Mouse (Mus musculus) C2C12 (cell line): ENCODE data around the gene Terf2. TPM values are rescaled to one million over a fixed set of nuclear protein-coding genes. Genes with fewer than 3 reads are reported as not detected.
A peak's percentile ranks its signal among the peaks of the same experiment; 100 is the strongest.

Source experiments
- H3K27me3 ChIP-seq: one replicate; pipeline ENCODE4 v1.6.1; 2011; ENCODE audit not compliant: control insufficient read depth, insufficient read depth, insufficient read length
- H3K36me3 ChIP-seq: one replicate; pipeline ENCODE4 v1.6.1; 2011; ENCODE audit not compliant: control insufficient read depth, insufficient read depth
- H3K4me3 ChIP-seq: one replicate; pipeline ENCODE4 v1.5.1; 2011; ENCODE audit warnings: mild to moderate bottlenecking, control low read depth; ENCODE audit not compliant: poor library complexity, insufficient read depth, severe bottlenecking
- H3K79me2 ChIP-seq: one replicate; pipeline ENCODE4 v1.6.1; 2011; ENCODE audit not compliant: control insufficient read depth, insufficient read depth
- H3K79me3 ChIP-seq: one replicate; pipeline ENCODE4 v1.6.1; 2011; ENCODE audit warnings: low read depth, control low read depth
- H3ac ChIP-seq: one replicate; pipeline ENCODE3; 2011; ENCODE audit warnings: low read depth; ENCODE audit not compliant: control insufficient read depth, insufficient read length
- CEBPB ChIP-seq: IDR thresholded peaks from one replicate; pipeline ENCODE4 v1.6.1; 2011; ENCODE audit warnings: low read depth, mild to moderate bottlenecking, control low read depth, moderate library complexity
- CTCF ChIP-seq: IDR thresholded peaks from one replicate; pipeline ENCODE4 v1.5.1; 2011; ENCODE audit not compliant: control insufficient read depth, insufficient read depth, insufficient read length
- FOSL1 ChIP-seq: IDR thresholded peaks from one replicate; pipeline ENCODE4 v1.8.0; 2011; ENCODE audit warnings: mild to moderate bottlenecking, low read length; ENCODE audit not compliant: poor library complexity, insufficient read depth, severe bottlenecking
- MAX ChIP-seq: IDR thresholded peaks from one replicate; pipeline ENCODE4 v1.6.1; 2011; ENCODE audit warnings: mild to moderate bottlenecking, control low read depth
- MYOD1 ChIP-seq: IDR thresholded peaks from one replicate; pipeline ENCODE4 v1.6.1; 2011; ENCODE audit warnings: low read depth; ENCODE audit not compliant: control insufficient read depth, insufficient read length
- MYOG ChIP-seq: IDR thresholded peaks from one replicate; pipeline ENCODE4 v1.6.1; 2011; ENCODE audit not compliant: control insufficient read depth, insufficient read length; ENCODE audit errors: extremely low read depth
- USF1 ChIP-seq: IDR thresholded peaks from one replicate; pipeline ENCODE4 v1.6.1; 2011; ENCODE audit warnings: low read depth, mild to moderate bottlenecking, control low read depth, moderate library complexity
- polyA plus RNA-seq: library from polyadenylated mRNA; unstranded; fragments of >200 nt; fragmentation: generic; extraction: Trizol; gene quantifications from one replicate; pipeline ENCODE4 v1.2.1, GENCODE M21; 2012; ENCODE audit warnings: missing spikeins

Gene Terf2
- polyA plus RNA-seq, 1 experiment: 15.8 TPM

DNA sequence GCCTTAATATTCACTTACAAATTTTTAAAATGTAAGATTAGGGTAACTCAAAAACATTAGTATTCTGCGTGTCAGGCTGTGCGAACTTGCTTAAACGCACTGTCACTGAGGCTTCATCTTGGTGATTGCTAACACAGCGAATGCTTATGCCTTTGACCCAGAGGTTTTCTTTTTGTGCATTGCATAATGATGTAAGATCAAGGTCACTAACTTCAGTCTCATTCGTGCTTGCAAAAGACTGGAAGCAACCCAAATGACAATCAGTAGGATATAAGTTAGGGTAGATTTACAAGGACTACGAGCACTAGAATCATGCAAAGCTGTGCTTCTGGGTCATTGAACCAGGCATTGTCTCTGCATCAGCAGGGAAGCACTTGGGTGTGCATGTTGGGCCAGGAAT lies 41.2 kb upstream of the Terf2 start:
- H3K4me3 ChIP-seq: no peak overlapping the region

DNA sequence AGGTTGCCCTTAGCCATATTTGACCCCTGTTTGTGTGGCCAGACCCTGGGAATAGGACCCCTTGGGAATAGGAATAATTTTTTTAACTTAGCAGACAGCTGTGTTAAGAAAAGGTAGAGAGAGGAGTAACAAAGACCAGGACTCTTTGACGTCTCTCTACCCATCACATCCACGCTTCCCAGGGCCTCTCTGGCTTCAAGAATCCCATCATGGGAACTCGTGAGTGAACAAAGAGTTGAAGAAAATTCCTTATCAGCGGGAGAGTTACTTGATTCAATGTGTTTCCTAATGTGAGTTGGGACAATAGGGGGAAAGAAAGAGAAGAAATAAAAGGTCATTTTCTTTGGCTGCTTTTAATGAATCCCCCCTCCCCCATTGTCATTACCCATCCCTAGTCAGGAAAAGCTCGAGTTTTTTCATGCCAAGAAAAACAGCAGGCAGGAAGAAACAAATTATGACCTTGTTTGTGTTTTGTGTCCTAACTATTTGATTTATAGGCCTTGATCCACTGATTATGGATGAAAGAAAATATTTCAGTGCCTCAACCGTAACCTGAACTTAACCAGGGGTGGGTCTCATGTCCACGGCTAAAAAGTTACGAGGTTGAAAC lies 39.8 kb upstream of the Terf2 start:
- Histone ChIP-seq H3K79me2 (no peaks in the 10 kb centered on the region), H3K79me3 (no peaks in the 10 kb centered on the region), H3K36me3 (no peaks in the 10 kb centered on the region), H3K4me3 (no peak overlapping the region), H3K27me3 (no peaks in the 10 kb centered on the region), H3ac (no peak overlapping the region)
- TF ChIP-seq MAX: no peak
- TF ChIP-seq MYOG: no peak
- no peak for TF ChIP-seq MYOD1
- no peak for TF ChIP-seq CTCF
- TF ChIP-seq CEBPB: no peak
- TF ChIP-seq FOSL1: no peak
- TF ChIP-seq USF1: no peak

More for the DNA sequence above, 41.2 kb upstream of the Terf2 start:
- H3ac ChIP-seq: no peak overlapping the region
- no peaks in the 10 kb centered on the region for H3K27me3 ChIP-seq
- H3K36me3 ChIP-seq: no peaks in the 10 kb centered on the region
- no peaks in the 10 kb centered on the region for H3K79me3 ChIP-seq
- TF ChIP-seq CEBPB: no peak
- TF ChIP-seq MAX: no peak
- TF ChIP-seq FOSL1: no peak
- no peak for TF ChIP-seq USF1
- no peak for TF ChIP-seq MYOG
- TF ChIP-seq MYOD1: no peak
- no peak for TF ChIP-seq CTCF
- no peaks in the 10 kb centered on the region for H3K79me2 ChIP-seq

DNA sequence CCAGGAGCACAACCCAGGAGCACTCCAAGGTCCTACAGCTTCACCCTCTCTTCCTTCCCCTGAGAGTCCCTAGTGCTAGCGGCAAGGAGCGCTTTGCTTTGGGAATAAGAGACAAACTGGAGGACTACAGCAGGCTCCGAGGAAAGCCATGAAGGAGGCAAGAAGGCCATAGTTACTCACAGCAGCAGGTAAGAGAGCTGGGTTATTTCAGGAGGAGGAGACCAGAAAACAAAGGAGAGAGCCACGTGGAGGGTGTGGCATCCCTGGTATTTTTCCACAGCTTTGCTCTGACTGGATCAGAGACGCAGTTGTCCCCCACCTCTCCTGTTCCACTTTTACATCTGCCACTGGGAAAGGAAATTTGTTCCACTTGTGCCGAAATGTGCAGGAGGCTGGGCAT lies 37.5 kb upstream of the Terf2 start:
- Histone ChIP-seq H3K79me3 (no peaks in the 10 kb centered on the region), H3K36me3 (no peaks in the 10 kb centered on the region), H3K79me2 (no peaks in the 10 kb centered on the region), H3ac (peak overlapping the region; percentile 33), H3K4me3 (no peak overlapping the region), H3K27me3 (no peaks in the 10 kb centered on the region)
- no peak for TF ChIP-seq CTCF
- no peak for TF ChIP-seq MYOD1
- no peak for TF ChIP-seq MYOG
- TF ChIP-seq FOSL1: no peak
- TF ChIP-seq USF1: peak; percentile 81
- TF ChIP-seq MAX: peak; percentile 87
- TF ChIP-seq CEBPB: no peak

DNA sequence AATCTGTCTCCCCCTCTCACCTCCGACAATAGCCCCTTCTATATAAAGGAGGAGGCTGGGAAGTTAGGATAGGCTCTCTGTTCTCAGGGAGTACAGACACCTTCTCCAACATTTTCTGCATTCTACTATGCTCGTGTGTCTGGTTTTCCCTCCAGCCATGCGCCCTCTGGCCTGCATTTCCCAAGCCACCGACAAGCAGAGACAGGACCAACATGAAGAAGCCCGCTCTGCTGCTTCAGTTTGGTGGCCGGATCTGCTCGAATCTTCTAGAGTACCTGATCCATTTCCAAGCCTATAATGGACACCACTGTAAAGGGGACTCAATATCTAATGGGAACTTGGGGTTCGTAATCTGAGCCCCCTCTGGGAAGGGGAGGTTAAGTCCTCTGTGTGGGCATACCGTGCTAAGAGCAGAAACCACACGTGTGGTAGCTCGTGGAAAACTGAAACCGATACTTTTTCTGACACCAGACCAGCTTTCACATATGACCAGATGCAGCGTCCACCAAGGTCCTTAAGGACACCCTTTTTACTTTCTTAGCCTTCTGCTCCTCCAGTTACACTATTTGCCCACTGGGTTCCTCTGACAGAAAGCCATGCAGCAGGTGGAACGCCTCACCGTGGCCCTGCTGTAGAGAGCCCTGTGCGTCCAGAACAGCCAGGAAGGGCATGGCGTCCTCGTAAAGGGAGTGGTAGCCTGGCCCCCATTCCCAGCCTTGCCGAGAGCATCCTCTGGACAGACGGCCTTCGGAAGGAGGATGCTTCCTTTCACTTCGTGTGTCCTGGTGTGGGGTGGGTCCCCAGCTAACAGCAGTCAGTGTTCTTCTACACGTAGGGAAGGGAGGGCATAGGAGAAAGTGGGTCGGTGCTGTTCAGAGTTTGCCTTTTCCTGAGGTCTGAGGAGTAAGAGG lies 36.5 kb upstream of the Terf2 start:
- no peaks in the 10 kb centered on the region for H3K27me3 ChIP-seq
- no peak overlapping the region for H3ac ChIP-seq
- no peak overlapping the region for H3K4me3 ChIP-seq
- TF ChIP-seq CTCF: no peak
- TF ChIP-seq CEBPB: no peak
- no peak for TF ChIP-seq MAX
- TF ChIP-seq FOSL1: no peak
- TF ChIP-seq USF1: no peak
- TF ChIP-seq MYOG: no peak
- no peak for TF ChIP-seq MYOD1
- no peaks in the 10 kb centered on the region for H3K36me3 ChIP-seq
- no peaks in the 10 kb centered on the region for H3K79me3 ChIP-seq
- H3K79me2 ChIP-seq: no peaks in the 10 kb centered on the region

DNA sequence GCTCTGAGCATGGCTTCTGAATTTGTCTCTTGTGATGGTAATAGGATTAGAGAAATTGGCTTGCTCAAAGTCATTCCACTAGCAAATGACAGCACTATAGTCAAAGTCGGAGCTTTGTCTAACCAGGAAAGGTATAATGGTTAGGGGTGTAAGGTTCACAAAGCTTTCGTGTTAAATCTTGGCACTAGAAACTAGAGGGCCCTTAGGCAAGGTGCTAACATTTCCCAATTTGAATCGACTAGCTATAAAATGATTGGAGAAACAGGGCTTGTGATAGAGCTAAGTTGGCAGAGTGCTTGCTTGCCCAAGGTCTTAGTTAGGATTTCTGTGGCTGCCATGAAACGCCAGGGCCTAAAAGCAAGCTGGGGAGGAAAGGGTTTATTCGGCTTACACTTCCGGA lies 33.7 kb upstream of the Terf2 start:
- H3K36me3 ChIP-seq: no peaks in the 10 kb centered on the region
- no peaks in the 10 kb centered on the region for H3K27me3 ChIP-seq
- no peak overlapping the region for H3K4me3 ChIP-seq
- TF ChIP-seq USF1 (no peak), MYOD1 (no peak), CEBPB (no peak), MAX (no peak), CTCF (no peak), MYOG (no peak), FOSL1 (no peak)
- no peak overlapping the region for H3ac ChIP-seq
- H3K79me3 ChIP-seq: no peaks in the 10 kb centered on the region
- no peaks in the 10 kb centered on the region for H3K79me2 ChIP-seq
